ENCODE assay signal across 8 mouse cellular contexts in the genomic region with DNA sequence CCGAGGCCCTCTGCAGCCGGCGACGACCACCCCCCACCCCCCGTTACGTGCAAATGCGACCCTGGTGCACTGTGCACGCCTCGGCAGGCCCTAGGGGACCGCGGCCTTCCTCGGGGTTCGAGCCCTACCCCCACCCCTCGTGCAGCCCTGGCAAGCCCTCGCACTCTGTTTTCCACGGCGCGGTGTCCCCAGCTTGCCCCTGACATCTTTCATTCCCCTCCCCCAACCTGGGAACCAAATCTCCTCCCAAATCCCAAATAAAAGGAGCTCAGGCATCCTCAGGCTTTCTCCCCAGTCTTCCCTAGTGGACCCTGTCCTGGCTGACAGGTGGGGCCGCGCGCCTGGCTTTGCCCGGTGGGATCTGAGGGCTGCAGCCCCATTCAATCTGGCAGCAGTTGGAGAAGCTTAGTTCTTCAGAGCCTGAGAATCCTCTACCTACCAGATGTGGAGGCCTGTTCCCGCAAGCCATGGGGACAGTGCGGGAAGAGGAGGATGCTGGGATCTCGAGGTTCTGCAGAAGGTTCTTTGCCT. TPM values are rescaled to one million over a fixed set of nuclear protein-coding genes. Genes with fewer than 3 reads are reported as not detected.
DNase-seq lines count a peak whose midpoint lies in the region; ATAC-seq and TF ChIP-seq lines count a peak whose summit lies in the region.

TSS of gene Dusp1 (minus strand) at position 478 of the 531 bp plus-strand sequence.

- no peak for TF ChIP-seq CTCF in ES-Bruce4 (IDR thresholded peaks at IDR 0.05; ENCODE audit: low read depth, low read length)

- H3K27me3 ChIP-seq in ES-Bruce4 (ENCODE audit: control insufficient read depth, insufficient read depth, low read length, poor library complexity, severe bottlenecking) = no peaks in the 10 kb centered on the region
- H3K27me3 ChIP-seq in embryonic facial prominence, embryonic 12.5 days = no peaks in the 10 kb centered on the region
- H3K27me3 ChIP-seq in heart, embryonic 16.5 days (ENCODE audit: control insufficient read depth, insufficient read depth, low read length) = no peaks in the 10 kb centered on the region

- TF ChIP-seq POLR2A in ES-Bruce4 (IDR thresholded peaks at IDR 0.05; ENCODE audit: insufficient read depth, low read length) = no peak

- intact Hi-C loops in left cerebral cortex, postnatal 4 days (cut with DNase I) = loop anchor here (2.0 kb wide), 1 partner anchor 53 kb away; no protein-coding TSS in a partner anchor

- H3K4me2 ChIP-seq in embryonic facial prominence, embryonic 12.5 days (replicated peaks) = peak within 1 kb of the TSS; percentile 89
- H3K4me2 ChIP-seq in heart, embryonic 16.5 days (ENCODE audit: low read depth, low read length) = peak within 1 kb of the TSS; percentile 85

- WGBS in embryonic facial prominence, embryonic 12.5 days = 2% methylated on average over 18 of the region's 25 CpGs
- under 1% methylated on average over 25 of the region's 25 CpGs for WGBS in heart, embryonic 16.5 days

- peak within 1 kb of the TSS; percentile 98 for H3K4me3 ChIP-seq in ES-Bruce4 (ENCODE audit: low read depth, low read length)
- peak within 1 kb of the TSS; percentile 92 for H3K4me3 ChIP-seq in embryonic facial prominence, embryonic 12.5 days
- H3K4me3 ChIP-seq in heart, embryonic 16.5 days (ENCODE audit: low read length) = peak within 1 kb of the TSS; percentile 89

- H3K9me3 ChIP-seq in ES-Bruce4 (replicated peaks; ENCODE audit: control insufficient read depth, insufficient read depth, low read length, poor library complexity, severe bottlenecking) = no peaks in the 10 kb centered on the region
- H3K9me3 ChIP-seq in embryonic facial prominence, embryonic 12.5 days = 0 out of 2 replicates have a peak, but pooled peaks cover 3% of the 10 kb centered on the region
- no peaks in the 10 kb centered on the region; the same call in 1 of the 2 replicates for H3K9me3 ChIP-seq in heart, embryonic 16.5 days (replicated peaks; ENCODE audit: control insufficient read depth, low read length)

- H3K36me3 ChIP-seq in ES-Bruce4 (ENCODE audit: control insufficient read depth, insufficient read depth, low read length, poor library complexity, severe bottlenecking) = 0 out of 2 replicates have a peak, but pooled peaks cover 4% of the 10 kb centered on the region
- H3K36me3 ChIP-seq in embryonic facial prominence, embryonic 12.5 days = peaks cover 29% of the 10 kb centered on the region
- H3K36me3 ChIP-seq in heart, embryonic 16.5 days (ENCODE audit: control insufficient read depth, insufficient read depth) = peaks cover 22% of the 10 kb centered on the region

- peak within 1 kb of the TSS; percentile 90 for H3K27ac ChIP-seq in ES-Bruce4 (ENCODE audit: insufficient read depth, low read length)
- H3K27ac ChIP-seq in embryonic facial prominence, embryonic 12.5 days = peak within 1 kb of the TSS; percentile 77
- peak within 1 kb of the TSS; percentile 78 for H3K27ac ChIP-seq in heart, embryonic 16.5 days (ENCODE audit: low read length)

- no peak; the same call in 1 of the 2 replicates for ATAC-seq in embryonic facial prominence, embryonic 12.5 days (ENCODE audit: insufficient number of reproducible peaks, insufficient read depth, low FRiP score, low TSS enrichment)
- peak; percentile 30 for ATAC-seq in heart, embryonic 16.5 days (replicated peaks; ENCODE audit: extremely low read depth, insufficient read depth, low FRiP score)

- no peak for TF ChIP-seq EP300 in ES-Bruce4 (IDR thresholded peaks at IDR 0.05; ENCODE audit: insufficient read depth, low read depth, low read length)

- peak within 1 kb of the TSS; percentile 65 for H3K9ac ChIP-seq in ES-Bruce4 (ENCODE audit: low read depth, poor library complexity, severe bottlenecking)
- peak within 1 kb of the TSS; percentile 89 for H3K9ac ChIP-seq in embryonic facial prominence, embryonic 12.5 days
- peak within 1 kb of the TSS; percentile 75 for H3K9ac ChIP-seq in heart, embryonic 16.5 days (ENCODE audit: low read length)

- peaks cover 2% of the 10 kb centered on the region for H3K4me1 ChIP-seq in ES-Bruce4 (ENCODE audit: control insufficient read depth, insufficient read depth, low read length)
- peaks cover 19% of the 10 kb centered on the region for H3K4me1 ChIP-seq in embryonic facial prominence, embryonic 12.5 days
- H3K4me1 ChIP-seq in heart, embryonic 16.5 days (ENCODE audit: control insufficient read depth, insufficient read depth, low read length) = peaks cover 21% of the 10 kb centered on the region

- peak in 1 of 2 experiments; percentile 54 for DNase-seq in heart, adult 18-20 months
- no peak for DNase-seq in heart, adult 11 months
- no peak for DNase-seq in left cerebral cortex, postnatal 4 days
- peak; percentile 33 for DNase-seq in naive thymus-derived CD4-positive, alpha-beta T cell, adult 2 months (ENCODE audit: low read depth)
- DNase-seq in urinary bladder, postnatal 10 days (ENCODE audit: low spot score) = no peak

RNA-seq across cellular contexts. Expression of gene Dusp1, which starts in this region (rescaled TPM):
- 10 to 100 TPM; 50.3 to 57.1 TPM for total RNA-seq in heart, adult 18-20 months (2021)
- 58.4 and 64.9 TPM in 2 replicates for polyA plus RNA-seq in ES-Bruce4 (2011; ENCODE audit: insufficient read depth, insufficient read length, low read depth, missing spikeins)
- polyA plus RNA-seq in embryonic facial prominence, embryonic 12.5 days (2016; fragmentation: Nextera tagmentation; extraction: Ambion mirVana) = 19.4 and 20.6 TPM in 2 replicates
- polyA plus RNA-seq in heart, embryonic 16.5 days (2015; fragmentation: Nextera tagmentation; extraction: Ambion mirVana) = 35.5 and 35.7 TPM in 2 replicates
- 10 to 100 TPM; 17.2 to 18.9 TPM for total RNA-seq in left cerebral cortex, postnatal 4 days (2021)
